Mouse (Mus musculus) forebrain, embryonic 15.5 days (tissue): Measurements from ENCODE around the gene Prtn3. TPM values are rescaled to one million over a fixed set of nuclear protein-coding genes. Genes with fewer than 3 reads are reported as not detected.

Source experiments
- ATAC-seq: fragments of 200-750 bp; cut with Nextera tagmentation; replicated peaks from 2 replicates; pipeline ENCODE4 v1.8.0; 2017; ENCODE audit warnings: mild to moderate bottlenecking, moderate TSS enrichment, moderate library complexity
- H3K27ac ChIP-seq: fragments of 300-500 bp; sonication (generic); replicated peaks from 2 replicates; pipeline ENCODE4 v1.5.1; 2015; ENCODE audit warnings: mild to moderate bottlenecking, inconsistent platforms
- H3K27me3 ChIP-seq: fragments of 300-500 bp; sonication (generic); 2 replicates; pipeline ENCODE4 v1.6.1; 2015; ENCODE audit warnings: inconsistent platforms
- H3K36me3 ChIP-seq: fragments of 300-500 bp; sonication (generic); 2 replicates; pipeline ENCODE4 v1.6.1; 2015; ENCODE audit warnings: mild to moderate bottlenecking, inconsistent platforms
- H3K4me1 ChIP-seq: fragments of 300-500 bp; sonication (generic); 2 replicates; pipeline ENCODE4 v1.6.1; 2015; ENCODE audit warnings: inconsistent platforms
- H3K4me2 ChIP-seq: fragments of 300-500 bp; sonication (generic); replicated peaks from 2 replicates; pipeline ENCODE4 v1.6.1; 2015; ENCODE audit warnings: mild to moderate bottlenecking, inconsistent platforms
- H3K4me3 ChIP-seq: fragments of 300-500 bp; sonication (generic); 2 replicates; pipeline ENCODE4 v1.5.1; 2015; ENCODE audit warnings: mild to moderate bottlenecking, inconsistent platforms
- H3K9ac ChIP-seq: fragments of 300-500 bp; sonication (generic); replicated peaks from 2 replicates; pipeline ENCODE4 v1.6.1; 2015; ENCODE audit warnings: mild to moderate bottlenecking, inconsistent platforms
- H3K9me3 ChIP-seq: fragments of 300-500 bp; sonication (generic); 2 replicates; pipeline ENCODE4 v1.6.1; 2016; ENCODE audit warnings: inconsistent platforms
- WGBS: fragments of 180-500 bp; shearing (Covaris S2); methylation state at CpG from one replicate; pipeline ENCODE4 v1.1.7; 2015; ENCODE audit warnings: mixed read lengths; 5-methylcytosine and 5-hydroxymethylcytosine counted together
- polyA plus RNA-seq: library from polyadenylated mRNA; unstranded; fragments of >200 nt; fragmentation: Nextera tagmentation; extraction: Ambion mirVana; gene quantifications from 2 replicates; pipeline ENCODE4 v1.2.1, GENCODE M21; 2015

The Prtn3 gene
- polyA plus RNA-seq, 1 experiment from 2014 or later, result 13.5 TPM

DNA sequence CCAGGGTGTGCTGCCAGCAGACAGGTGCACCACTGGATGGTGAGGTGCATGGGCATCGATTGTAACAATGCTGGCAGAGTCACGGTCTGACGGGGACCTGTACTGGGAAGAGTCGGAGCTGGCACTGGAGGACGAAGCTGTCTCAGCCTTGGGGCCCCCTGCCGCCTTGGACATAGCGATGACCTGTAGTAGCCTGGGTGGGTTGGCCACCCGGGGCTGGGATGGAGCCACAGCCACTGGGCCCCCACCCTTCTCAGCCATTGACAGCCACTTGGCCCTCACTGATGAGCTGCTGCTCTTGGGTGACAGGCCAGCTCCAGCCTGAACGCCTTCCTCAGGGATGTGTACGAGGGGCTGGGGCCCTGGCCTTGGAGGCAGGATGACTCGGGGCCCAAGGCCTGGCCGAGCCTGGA, 9.1 kb upstream of the Prtn3 start:
- peaks cover 78% of the 10 kb centered on the region for H3K36me3 ChIP-seq
- H3K9me3 ChIP-seq, result no peaks in the 10 kb centered on the region
- H3K27ac ChIP-seq, result peak overlapping the region; percentile 46
- no peak overlapping the region for H3K4me2 ChIP-seq
- ATAC-seq, result peak; percentile 9; the same call in 1 of the 2 replicates
- peaks cover 36% of the 10 kb centered on the region for H3K4me1 ChIP-seq
- H3K9ac ChIP-seq, result no peak overlapping the region
- WGBS, result 68% methylated on average over 12 of the region's 12 CpGs
- no peaks in the 10 kb centered on the region for H3K27me3 ChIP-seq
- H3K4me3 ChIP-seq, result no peak overlapping the region

DNA sequence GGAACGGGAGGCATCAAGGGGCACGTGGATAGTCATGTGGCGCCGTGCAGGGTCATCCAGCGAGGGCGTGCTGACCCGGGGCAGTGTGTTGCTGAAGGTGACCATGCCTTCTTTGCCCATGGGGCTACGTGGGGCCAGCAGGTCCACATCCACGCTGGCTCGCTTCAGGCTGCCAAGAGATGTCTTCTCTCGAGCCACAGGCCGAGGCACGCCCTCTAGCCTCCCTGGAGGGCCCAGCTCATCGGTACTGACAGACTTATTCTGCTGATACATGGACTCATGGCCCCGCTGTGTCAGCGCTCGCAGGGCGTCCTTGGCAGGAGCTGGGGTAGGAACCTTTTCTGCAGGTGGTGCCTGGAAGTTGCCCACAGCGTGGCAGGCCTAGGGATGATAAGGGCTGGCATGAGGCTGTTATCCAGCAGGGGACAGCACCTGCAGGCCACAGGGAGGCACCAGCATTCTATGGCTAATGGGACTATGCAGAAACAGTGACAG, 8.4 kb upstream of the Prtn3 start:
- Histone ChIP-seq H3K9ac (no peak overlapping the region), H3K27me3 (no peaks in the 10 kb centered on the region), H3K9me3 (no peaks in the 10 kb centered on the region), H3K36me3 (peaks cover 72% of the 10 kb centered on the region), H3K4me1 (peaks cover 40% of the 10 kb centered on the region), H3K4me3 (no peak overlapping the region), H3K27ac (0 out of 2 replicates have a peak overlapping the region, but pooled peaks have one; percentile 46), H3K4me2 (no peak overlapping the region)
- 0 out of 2 replicates have a peak, but pooled peaks have one; percentile 8 for ATAC-seq
- 82% methylated on average over 19 of the region's 19 CpGs for WGBS

DNA sequence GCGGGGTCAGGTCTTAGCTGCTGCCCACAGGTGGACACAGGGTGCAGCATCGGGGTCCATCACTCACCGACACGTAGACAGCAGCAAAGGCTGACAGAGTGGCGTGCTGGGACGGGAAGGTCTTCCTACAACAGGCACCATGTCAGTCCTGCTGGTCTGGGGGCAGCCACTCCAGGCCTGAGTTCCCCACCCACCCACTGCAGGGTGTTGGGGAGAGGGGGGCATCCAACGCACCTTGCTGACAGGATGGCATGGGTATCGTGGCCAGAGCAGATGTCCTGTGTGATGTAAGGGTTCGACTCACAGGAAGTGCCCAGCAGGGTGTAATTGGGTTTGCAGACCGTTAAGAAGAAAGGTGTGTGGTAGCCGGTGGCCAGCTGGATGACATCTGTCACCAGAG, 7.7 kb upstream of the Prtn3 start:
- ATAC-seq, result no peak
- H3K27me3 ChIP-seq, result no peaks in the 10 kb centered on the region
- H3K9ac ChIP-seq, result no peak overlapping the region
- H3K4me3 ChIP-seq, result no peak overlapping the region
- H3K27ac ChIP-seq, result no peak overlapping the region
- 78% methylated on average over 11 of the region's 11 CpGs for WGBS
- H3K4me2 ChIP-seq, result no peak overlapping the region
- H3K9me3 ChIP-seq, result no peaks in the 10 kb centered on the region
- peaks cover 47% of the 10 kb centered on the region for H3K4me1 ChIP-seq
- peaks cover 72% of the 10 kb centered on the region for H3K36me3 ChIP-seq

DNA sequence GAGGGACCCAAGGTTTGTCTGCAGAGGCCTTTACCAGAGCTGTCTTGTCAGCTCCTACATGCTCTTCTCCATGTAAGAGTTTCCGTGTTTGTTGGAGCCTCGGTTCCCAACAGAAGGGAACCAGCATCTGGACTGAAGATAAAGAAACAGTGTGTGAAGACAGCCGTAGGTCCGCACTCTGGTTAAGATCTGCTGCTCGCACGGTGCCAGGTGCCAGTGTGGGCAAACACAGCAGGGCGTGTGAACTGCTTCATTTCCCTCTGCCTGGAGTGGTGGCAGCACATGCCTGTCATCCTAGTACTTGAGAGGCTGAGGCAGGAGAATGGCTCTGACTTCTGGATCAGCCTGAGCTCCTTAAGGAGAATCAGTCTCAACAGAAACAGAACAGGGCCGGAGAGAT, 2.4 kb upstream of the Prtn3 start:
- ATAC-seq, result no peak
- peak overlapping the region; percentile 87 for H3K4me3 ChIP-seq
- H3K27me3 ChIP-seq, result no peaks in the 10 kb centered on the region
- H3K4me1 ChIP-seq, result peaks cover 63% of the 10 kb centered on the region
- 68% methylated on average over 8 of the region's 8 CpGs for WGBS
- H3K4me2 ChIP-seq, result peak overlapping the region; percentile 69
- H3K27ac ChIP-seq, result peak overlapping the region; percentile 20; the same call in 1 of the 2 replicates
- H3K36me3 ChIP-seq, result peaks cover 30% of the 10 kb centered on the region
- H3K9me3 ChIP-seq, result no peaks in the 10 kb centered on the region
- H3K9ac ChIP-seq, result no peak overlapping the region

DNA sequence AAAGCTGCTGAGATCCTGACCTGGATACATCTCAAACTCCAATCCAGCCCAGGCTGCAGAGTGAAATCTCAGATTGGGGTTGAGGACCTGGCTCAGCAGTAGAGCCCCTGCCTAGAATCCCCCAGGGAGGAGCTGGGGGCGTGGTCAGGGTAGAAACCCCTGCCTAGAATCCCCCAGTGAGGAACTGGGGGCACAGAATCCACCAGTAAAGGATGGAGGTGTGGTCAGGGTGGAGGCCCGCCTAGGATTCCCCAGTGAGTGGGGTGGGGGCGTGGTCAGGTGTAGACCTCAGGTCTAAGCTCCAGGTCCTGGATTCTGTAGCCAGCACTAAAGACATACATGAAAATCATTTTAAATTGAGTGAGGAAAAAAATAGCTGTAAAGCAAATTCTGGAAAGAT, 1.4 kb upstream of the Prtn3 start:
- peaks cover 59% of the 10 kb centered on the region for H3K4me1 ChIP-seq

DNA sequence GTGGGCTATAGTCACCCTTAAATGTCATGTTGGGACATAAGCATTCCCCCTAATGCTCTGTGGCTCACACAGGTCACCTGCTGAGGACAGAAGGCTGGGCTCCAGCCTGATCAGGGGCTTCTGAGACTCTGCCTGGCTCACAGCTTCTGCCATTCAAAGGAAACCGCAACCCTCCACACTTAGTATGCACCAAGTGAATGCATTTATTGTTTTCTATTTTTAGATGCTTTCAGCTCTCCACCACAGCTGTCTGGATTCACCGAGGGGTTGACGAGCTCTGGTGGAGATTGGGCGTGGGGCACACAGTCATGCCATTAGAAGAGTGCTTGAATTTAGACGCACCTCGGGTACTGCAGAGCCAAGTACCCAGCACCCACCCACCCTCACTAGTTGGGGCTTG, 963 bp upstream of the Prtn3 start:
- peak; percentile 23 for ATAC-seq
- 0% methylated on average over 6 of the region's 6 CpGs for WGBS
- Histone ChIP-seq H3K27me3 (no peaks in the 10 kb centered on the region), H3K27ac (peak overlapping the region; percentile 97), H3K9me3 (no peaks in the 10 kb centered on the region), H3K9ac (peak overlapping the region; percentile 96), H3K4me2 (peak overlapping the region; percentile 69), H3K36me3 (peaks cover 24% of the 10 kb centered on the region; the same call in 1 of the 2 replicates), H3K4me1 (peaks cover 57% of the 10 kb centered on the region), H3K4me3 (peak overlapping the region; percentile 87)

More for the DNA sequence above, 1.4 kb upstream of the Prtn3 start:
- Histone ChIP-seq H3K4me3 (peak overlapping the region; percentile 87), H3K27me3 (no peaks in the 10 kb centered on the region), H3K9me3 (no peaks in the 10 kb centered on the region), H3K4me2 (peak overlapping the region; percentile 69), H3K36me3 (peaks cover 24% of the 10 kb centered on the region; the same call in 1 of the 2 replicates), H3K27ac (peak overlapping the region; percentile 97), H3K9ac (peak overlapping the region; percentile 96)
- WGBS, result 46% methylated on average over 3 of the region's 3 CpGs
- ATAC-seq, result no peak

DNA sequence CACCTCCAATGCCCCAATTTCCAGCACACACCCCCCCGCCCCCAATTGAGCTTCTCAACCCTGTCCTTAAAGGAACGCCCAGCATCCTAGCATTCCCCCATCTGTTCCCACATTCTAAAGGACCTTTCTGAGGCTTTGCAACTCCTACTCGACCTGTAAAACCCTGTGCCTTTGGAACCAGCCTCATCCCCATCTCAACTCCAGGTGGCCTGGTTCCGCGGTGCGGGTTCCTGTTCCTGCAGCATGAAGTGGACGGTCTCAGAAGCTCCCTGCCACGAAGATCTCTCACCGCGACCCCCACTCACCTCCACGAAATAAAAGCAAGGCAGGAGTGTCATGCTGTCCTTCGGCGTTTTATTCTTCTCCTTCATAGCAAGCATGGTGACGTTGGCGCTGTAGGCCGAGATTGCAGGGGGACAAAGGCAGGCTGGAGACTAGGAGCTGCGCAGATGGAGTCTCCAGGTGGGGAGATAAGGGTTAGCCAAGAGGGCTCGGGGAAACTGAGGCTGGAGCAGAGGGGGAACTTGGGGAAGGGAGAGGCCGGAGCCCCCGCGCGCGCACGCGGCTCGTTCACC, 474 bp upstream of the Prtn3 start:
- 1% methylated on average over 26 of the region's 26 CpGs for WGBS
- Histone ChIP-seq H3K9ac (peak overlapping the region; percentile 96), H3K36me3 (peaks cover 24% of the 10 kb centered on the region; the same call in 1 of the 2 replicates), H3K4me2 (peak overlapping the region; percentile 69), H3K27me3 (no peaks in the 10 kb centered on the region), H3K4me3 (peak overlapping the region; percentile 87), H3K9me3 (no peaks in the 10 kb centered on the region), H3K4me1 (peaks cover 54% of the 10 kb centered on the region), H3K27ac (peak overlapping the region; percentile 97)
- ATAC-seq, result peak; percentile 51

DNA sequence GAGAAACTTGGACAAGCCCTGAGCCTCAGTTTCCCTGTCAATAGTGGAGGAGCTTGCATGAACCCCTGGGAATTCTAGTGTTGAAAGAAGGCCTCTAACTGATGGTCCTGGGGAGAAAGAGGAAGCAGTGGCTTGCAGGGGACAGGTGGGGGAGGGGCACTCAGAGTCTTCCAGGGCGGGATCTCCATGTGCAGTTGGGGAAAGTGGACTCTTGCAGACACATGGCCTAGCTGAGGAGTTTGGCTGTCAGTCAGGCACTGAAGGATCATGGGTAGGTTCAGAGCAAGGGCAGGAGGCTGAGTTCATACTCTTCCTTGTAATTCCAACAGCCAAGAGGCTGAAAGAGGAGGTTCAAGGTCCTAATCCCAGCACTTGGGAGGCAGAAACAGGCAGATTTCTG, 2.9 kb downstream of the Prtn3 start:
- WGBS, result 62% methylated on average over 1 of the region's 1 CpGs

DNA sequence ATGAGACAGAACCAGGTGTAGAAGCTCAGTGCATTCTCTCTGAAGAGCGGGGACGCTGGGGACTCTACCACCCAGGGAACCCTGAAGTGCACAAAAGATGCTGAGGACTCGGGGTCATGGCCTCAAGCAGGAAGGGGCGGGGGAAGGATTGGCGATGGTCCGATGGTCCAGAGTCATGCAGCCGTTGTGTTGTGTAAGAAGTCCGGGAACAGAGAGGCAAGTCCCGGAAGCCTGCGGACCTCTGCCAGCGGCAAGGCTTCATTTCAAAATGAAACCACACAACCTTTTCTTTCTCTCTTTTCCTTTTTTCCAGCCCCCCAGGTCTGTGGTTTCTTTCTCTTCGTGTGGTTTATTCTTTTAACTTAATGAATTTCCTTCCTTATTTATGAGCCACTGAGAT, 3.5 kb downstream of the Prtn3 start:
- 51% methylated on average over 12 of the region's 12 CpGs for WGBS

More for the DNA sequence above, 2.9 kb downstream of the Prtn3 start:
- no peak overlapping the region for H3K4me3 ChIP-seq
- H3K4me1 ChIP-seq, result peaks cover 27% of the 10 kb centered on the region
- H3K4me2 ChIP-seq, result no peak overlapping the region
- peaks cover 9% of the 10 kb centered on the region; the same call in 1 of the 2 replicates for H3K27me3 ChIP-seq
- H3K9me3 ChIP-seq, result no peaks in the 10 kb centered on the region
- no peaks in the 10 kb centered on the region for H3K36me3 ChIP-seq
- H3K9ac ChIP-seq, result no peak overlapping the region
- H3K27ac ChIP-seq, result no peak overlapping the region
- no peak for ATAC-seq

DNA sequence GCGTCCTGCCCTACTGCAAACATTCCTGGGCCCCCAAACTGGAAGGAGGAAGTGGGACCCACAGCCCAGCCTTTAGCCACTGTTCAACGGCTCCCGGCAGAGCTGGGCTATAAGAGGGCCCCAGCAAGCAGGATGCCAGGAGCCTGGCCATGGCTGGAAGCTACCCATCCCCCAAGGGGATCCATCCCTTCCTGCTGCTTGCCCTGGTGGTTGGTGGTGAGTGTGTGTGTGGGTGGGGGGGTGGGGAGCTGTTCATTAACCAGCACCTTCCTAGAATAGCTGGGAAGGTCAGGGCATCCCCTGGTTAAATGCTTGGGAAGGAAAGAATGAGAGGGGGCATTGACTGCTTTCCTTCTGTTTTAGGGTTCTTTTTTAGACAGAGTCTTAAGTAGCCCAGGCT, 5.3 kb downstream of the Prtn3 start:
- Histone ChIP-seq H3K27ac (no peak overlapping the region), H3K4me3 (no peak overlapping the region), H3K9me3 (no peaks in the 10 kb centered on the region), H3K4me2 (no peak overlapping the region), H3K36me3 (no peaks in the 10 kb centered on the region), H3K9ac (no peak overlapping the region), H3K27me3 (peaks cover 17% of the 10 kb centered on the region), H3K4me1 (peaks cover 17% of the 10 kb centered on the region)
- WGBS, result 41% methylated on average over 3 of the region's 3 CpGs
- ATAC-seq, result no peak

More for the DNA sequence above, 3.5 kb downstream of the Prtn3 start:
- H3K4me2 ChIP-seq, result no peak overlapping the region
- no peak for ATAC-seq
- H3K27ac ChIP-seq, result no peak overlapping the region
- no peaks in the 10 kb centered on the region for H3K9me3 ChIP-seq
- no peak overlapping the region for H3K4me3 ChIP-seq
- H3K4me1 ChIP-seq, result peaks cover 24% of the 10 kb centered on the region
- no peak overlapping the region for H3K9ac ChIP-seq
- H3K36me3 ChIP-seq, result no peaks in the 10 kb centered on the region
- H3K27me3 ChIP-seq, result peaks cover 15% of the 10 kb centered on the region

DNA sequence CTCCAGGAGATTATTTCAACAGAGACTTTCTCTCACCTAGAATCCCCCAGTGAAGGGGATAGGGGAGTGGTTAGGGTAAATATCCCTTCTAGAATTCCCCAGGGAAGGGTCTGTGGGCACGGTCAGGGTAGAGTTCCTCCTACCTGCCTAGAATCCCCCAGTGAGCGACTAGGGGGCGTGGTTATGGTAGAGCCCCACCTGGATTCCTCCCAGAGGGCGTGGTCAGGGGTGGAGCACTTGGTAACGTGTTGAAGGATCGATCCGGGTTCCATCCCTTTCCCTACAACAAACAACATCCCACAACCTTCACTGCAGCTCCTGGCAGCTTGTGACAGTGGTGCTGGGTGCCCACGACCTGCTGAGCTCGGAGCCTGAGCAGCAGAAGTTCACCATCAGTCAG, 6.4 kb downstream of the Prtn3 start:
- WGBS, result 17% methylated on average over 9 of the region's 9 CpGs

DNA sequence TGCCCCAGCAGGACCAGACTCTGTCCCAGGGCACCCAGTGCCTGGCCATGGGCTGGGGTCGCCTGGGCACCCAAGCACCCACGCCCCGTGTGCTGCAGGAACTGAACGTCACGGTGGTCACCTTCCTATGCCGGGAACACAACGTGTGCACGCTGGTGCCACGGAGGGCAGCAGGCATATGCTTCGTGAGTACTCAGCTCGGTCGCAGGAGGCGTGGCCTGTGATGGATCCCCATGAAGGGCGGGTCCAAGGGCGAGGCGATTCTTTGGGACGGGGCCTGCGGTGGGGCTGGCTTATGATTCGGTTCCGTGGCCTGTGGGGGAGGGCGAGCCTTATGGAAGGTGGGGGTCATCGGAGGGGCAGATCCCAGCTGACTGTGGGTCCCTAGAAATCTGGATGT, 7.7 kb downstream of the Prtn3 start:
- H3K9me3 ChIP-seq, result no peaks in the 10 kb centered on the region
- H3K4me2 ChIP-seq, result peak overlapping the region; percentile 15; the same call in 1 of the 2 replicates
- no peak overlapping the region for H3K27ac ChIP-seq
- peaks cover 6% of the 10 kb centered on the region for H3K4me1 ChIP-seq
- ATAC-seq, result no peak
- H3K4me3 ChIP-seq, result no peak overlapping the region
- WGBS, result 8% methylated on average over 22 of the region's 22 CpGs
- H3K9ac ChIP-seq, result no peak overlapping the region
- H3K27me3 ChIP-seq, result peaks cover 17% of the 10 kb centered on the region
- no peaks in the 10 kb centered on the region for H3K36me3 ChIP-seq

More for the DNA sequence above, 6.4 kb downstream of the Prtn3 start:
- no peaks in the 10 kb centered on the region for H3K9me3 ChIP-seq
- peaks cover 6% of the 10 kb centered on the region for H3K4me1 ChIP-seq
- H3K9ac ChIP-seq, result no peak overlapping the region
- H3K27ac ChIP-seq, result no peak overlapping the region
- ATAC-seq, result no peak
- H3K4me3 ChIP-seq, result no peak overlapping the region
- no peak overlapping the region for H3K4me2 ChIP-seq
- H3K36me3 ChIP-seq, result no peaks in the 10 kb centered on the region
- peaks cover 17% of the 10 kb centered on the region for H3K27me3 ChIP-seq
